Comparison of ENCODE assay signal across 26 mouse cellular contexts in the genomic region with DNA sequence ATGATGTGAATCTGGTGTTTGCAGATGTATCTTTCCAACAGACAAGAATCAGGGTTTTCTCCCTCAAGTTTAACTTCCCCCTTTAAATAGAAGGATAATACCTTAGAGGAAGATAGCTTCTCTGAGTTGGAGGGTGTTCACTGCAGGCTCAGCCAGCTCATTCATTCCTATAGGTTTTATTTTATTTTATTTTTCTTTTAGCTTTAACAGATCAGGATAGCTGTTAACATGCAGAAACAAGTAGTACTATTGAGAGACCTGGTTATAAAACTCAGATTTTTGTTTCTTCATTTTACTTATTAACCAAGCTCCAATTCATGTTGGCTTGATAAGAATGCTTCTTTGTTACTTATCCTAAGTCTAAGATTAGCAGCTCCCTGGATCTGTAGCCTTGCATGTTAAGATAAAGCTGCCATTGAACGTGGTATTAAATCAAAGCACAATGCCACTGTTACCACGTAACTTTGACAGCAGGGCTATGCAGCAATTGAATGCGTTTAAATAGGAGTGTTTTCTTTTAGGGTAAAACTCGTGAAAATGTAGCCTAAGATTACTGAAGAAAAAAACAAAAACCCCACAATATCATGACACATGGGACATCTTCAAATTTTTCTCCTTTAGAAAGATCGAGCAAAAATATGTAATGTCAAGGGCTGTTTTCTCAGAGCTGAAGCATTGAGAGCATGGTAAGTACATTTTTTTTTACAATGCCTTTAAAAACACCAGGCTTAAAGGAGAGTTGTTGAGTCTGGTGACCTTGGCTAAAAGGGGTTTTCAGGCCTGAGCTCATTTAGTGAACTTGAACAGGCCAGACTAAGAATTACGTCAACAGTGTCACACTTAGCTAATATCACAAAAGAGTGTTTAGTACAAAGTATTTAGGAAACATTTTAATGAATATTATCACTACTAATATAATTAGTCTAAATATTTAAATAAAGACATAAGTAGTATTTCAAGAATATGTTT.
DNase-seq lines count a peak whose midpoint lies in the region; ATAC-seq and TF ChIP-seq lines count a peak whose summit lies in the region.
"Had no signal": no experiment of that assay in that cellular context is flagged by ENCODE, and none has a peak within 500 bp of the region (broad histone marks: within the 10 kb centered on the region; RNA-seq: fewer than 3 reads in every experiment).

No protein-coding gene starts in this region.

- no peak overlapping the region for H3K9ac ChIP-seq in intestine, embryonic 14.5 days (ENCODE audit: low read length)
- H3K9ac ChIP-seq in intestine, postnatal 0 days (ENCODE audit: low read depth, low read length): no peak overlapping the region
- H3K9ac ChIP-seq in midbrain, embryonic 12.5 days (replicated peaks): no peak overlapping the region
- H3K9ac ChIP-seq in midbrain, embryonic 15.5 days: no peak overlapping the region
- H3K9ac ChIP-seq in stomach, embryonic 15.5 days: no peak overlapping the region
- H3K9ac ChIP-seq: embryonic facial prominence, embryonic 13.5 days; forebrain, embryonic 12.5 days; hindbrain, embryonic 12.5 days; hindbrain, embryonic 15.5 days had no signal

- H3K27me3 ChIP-seq in intestine, embryonic 14.5 days (replicated peaks; ENCODE audit: control insufficient read depth, insufficient read depth, low read length): no peaks in the 10 kb centered on the region
- H3K27me3 ChIP-seq in intestine, postnatal 0 days (replicated peaks; ENCODE audit: control insufficient read depth, insufficient read depth, low read length): no peaks in the 10 kb centered on the region
- H3K27me3 ChIP-seq in midbrain, embryonic 12.5 days: no peaks in the 10 kb centered on the region
- no peaks in the 10 kb centered on the region for H3K27me3 ChIP-seq in midbrain, embryonic 15.5 days (replicated peaks)
- no peaks in the 10 kb centered on the region for H3K27me3 ChIP-seq in stomach, embryonic 15.5 days (replicated peaks)
- H3K27me3 ChIP-seq: embryonic facial prominence, embryonic 13.5 days; forebrain, embryonic 12.5 days; hindbrain, embryonic 12.5 days; hindbrain, embryonic 15.5 days had no signal

- 45% methylated on average over 6 of the region's 6 CpGs for WGBS in intestine, embryonic 14.5 days
- 42% methylated on average over 6 of the region's 6 CpGs for WGBS in intestine, postnatal 0 days
- WGBS in midbrain, embryonic 12.5 days: 20% methylated on average over 6 of the region's 6 CpGs
- 25% methylated on average over 6 of the region's 6 CpGs for WGBS in midbrain, embryonic 15.5 days
- WGBS in stomach, embryonic 15.5 days: 44% methylated on average over 6 of the region's 6 CpGs

- ATAC-seq in intestine, embryonic 14.5 days (replicated peaks; ENCODE audit: low FRiP score, low TSS enrichment, low read depth): peak; percentile 72
- no peak for ATAC-seq in intestine, postnatal 0 days
- peak; percentile 70; the same call in 1 of the 2 replicates for ATAC-seq in midbrain, embryonic 12.5 days (ENCODE audit: low FRiP score, low read depth)
- no peak for ATAC-seq in midbrain, embryonic 15.5 days (replicated peaks)
- peak; percentile 82 for ATAC-seq in stomach, embryonic 15.5 days (ENCODE audit: insufficient read depth, low FRiP score, low read depth)
- ATAC-seq: activated CD4-positive, CD25-positive, alpha-beta regulatory T cell, adult 4 months; forebrain, embryonic 16.5 days had no signal

- no peaks in the 10 kb centered on the region for H3K9me3 ChIP-seq in intestine, embryonic 14.5 days (ENCODE audit: control insufficient read depth, low read length)
- H3K9me3 ChIP-seq in intestine, postnatal 0 days (ENCODE audit: control insufficient read depth): no peaks in the 10 kb centered on the region
- H3K9me3 ChIP-seq in midbrain, embryonic 12.5 days: no peaks in the 10 kb centered on the region
- H3K9me3 ChIP-seq in midbrain, embryonic 15.5 days: no peaks in the 10 kb centered on the region
- H3K9me3 ChIP-seq in stomach, embryonic 15.5 days: no peaks in the 10 kb centered on the region
- H3K9me3 ChIP-seq: embryonic facial prominence, embryonic 10.5 days; embryonic facial prominence, embryonic 13.5 days; forebrain, embryonic 12.5 days; hindbrain, embryonic 12.5 days; hindbrain, embryonic 15.5 days had no signal

- no peak for DNase-seq in intestine, embryonic 14.5 days (ENCODE audit: low spot score)
- DNase-seq in brain, embryonic 14.5 days (ENCODE audit: low read depth): peak; percentile 33
- no peak for DNase-seq in adrenal gland, postnatal 10 days
- no peak for DNase-seq in kidney, adult 18-20 months
- DNase-seq: adrenal gland, postnatal 14 days; cerebellum, adult 11-12 months; cerebellum, adult 8-10 months; cerebellum, postnatal 10 days; cerebellum, postnatal 36 days; embryo, embryonic 11 days; gastrocnemius, adult 2 months; gastrocnemius, postnatal 14 days; heart, adult 11 months had no signal

- H3K27ac ChIP-seq in intestine, embryonic 14.5 days (ENCODE audit: low read depth): 0 out of 2 replicates have a peak overlapping the region, but pooled peaks have one; percentile 12
- no peak overlapping the region for H3K27ac ChIP-seq in intestine, postnatal 0 days (ENCODE audit: low read depth, low read length)
- no peak overlapping the region for H3K27ac ChIP-seq in midbrain, embryonic 12.5 days (replicated peaks)
- no peak overlapping the region for H3K27ac ChIP-seq in midbrain, embryonic 15.5 days
- H3K27ac ChIP-seq in stomach, embryonic 15.5 days: peak overlapping the region; percentile 26; the same call in 1 of the 2 replicates
- H3K27ac ChIP-seq: embryonic facial prominence, embryonic 10.5 days; embryonic facial prominence, embryonic 13.5 days; forebrain, embryonic 12.5 days; gastrocnemius, adult 2 months; hindbrain, embryonic 12.5 days; hindbrain, embryonic 15.5 days had no signal

- TF ChIP-seq POLR2A in brain, embryonic 14.5 days (IDR thresholded peaks at IDR 0.05; ENCODE audit: borderline replicate concordance, extremely low read depth, insufficient read depth, insufficient read length, poor library complexity, severe bottlenecking): no peak

- H3K4me1 ChIP-seq in intestine, embryonic 14.5 days (replicated peaks; ENCODE audit: control insufficient read depth, insufficient read depth, low read length): no peaks in the 10 kb centered on the region
- no peaks in the 10 kb centered on the region for H3K4me1 ChIP-seq in intestine, postnatal 0 days (replicated peaks; ENCODE audit: control insufficient read depth, insufficient read depth, low read length)
- peaks cover 3% of the 10 kb centered on the region for H3K4me1 ChIP-seq in midbrain, embryonic 12.5 days
- H3K4me1 ChIP-seq in midbrain, embryonic 15.5 days: no peaks in the 10 kb centered on the region
- no peaks in the 10 kb centered on the region for H3K4me1 ChIP-seq in stomach, embryonic 15.5 days
- H3K4me1 ChIP-seq: embryonic facial prominence, embryonic 10.5 days; embryonic facial prominence, embryonic 13.5 days; forebrain, embryonic 12.5 days; hindbrain, embryonic 12.5 days; hindbrain, embryonic 15.5 days had no signal

- no peaks in the 10 kb centered on the region for H3K36me3 ChIP-seq in intestine, embryonic 14.5 days (ENCODE audit: control insufficient read depth, insufficient read depth, low read length)
- no peaks in the 10 kb centered on the region for H3K36me3 ChIP-seq in intestine, postnatal 0 days (ENCODE audit: control insufficient read depth, insufficient read depth)
- no peaks in the 10 kb centered on the region for H3K36me3 ChIP-seq in midbrain, embryonic 12.5 days
- no peaks in the 10 kb centered on the region for H3K36me3 ChIP-seq in midbrain, embryonic 15.5 days (replicated peaks)
- H3K36me3 ChIP-seq in stomach, embryonic 15.5 days: no peaks in the 10 kb centered on the region
- H3K36me3 ChIP-seq: embryonic facial prominence, embryonic 10.5 days; embryonic facial prominence, embryonic 13.5 days; forebrain, embryonic 12.5 days; hindbrain, embryonic 12.5 days; hindbrain, embryonic 15.5 days had no signal

- no peak overlapping the region for H3K4me3 ChIP-seq in intestine, embryonic 14.5 days (ENCODE audit: low read depth, low read length)
- no peak overlapping the region for H3K4me3 ChIP-seq in intestine, postnatal 0 days (ENCODE audit: low read depth, low read length)
- H3K4me3 ChIP-seq in midbrain, embryonic 12.5 days: no peak overlapping the region
- H3K4me3 ChIP-seq in midbrain, embryonic 15.5 days: no peak overlapping the region
- no peak overlapping the region for H3K4me3 ChIP-seq in stomach, embryonic 15.5 days (replicated peaks)
- H3K4me3 ChIP-seq: embryonic facial prominence, embryonic 10.5 days; embryonic facial prominence, embryonic 13.5 days; erythroblast, embryonic 14.5 days; forebrain, embryonic 12.5 days; gastrocnemius, adult 2 months; hindbrain, embryonic 12.5 days; hindbrain, embryonic 15.5 days had no signal

- H3K4me2 ChIP-seq in intestine, embryonic 14.5 days (ENCODE audit: low read length): no peak overlapping the region
- no peak overlapping the region for H3K4me2 ChIP-seq in intestine, postnatal 0 days (replicated peaks; ENCODE audit: low read depth)
- H3K4me2 ChIP-seq in midbrain, embryonic 12.5 days (replicated peaks): no peak overlapping the region
- no peak overlapping the region for H3K4me2 ChIP-seq in midbrain, embryonic 15.5 days
- no peak overlapping the region for H3K4me2 ChIP-seq in stomach, embryonic 15.5 days
- H3K4me2 ChIP-seq: embryonic facial prominence, embryonic 13.5 days; forebrain, embryonic 12.5 days; heart, embryonic 11.5 days; hindbrain, embryonic 12.5 days; hindbrain, embryonic 15.5 days had no signal

- no peak for TF ChIP-seq CTCF in intestine, postnatal 0 days (IDR thresholded peaks at IDR 0.05; ENCODE audit: low read depth)
- TF ChIP-seq CTCF in brain, embryonic 14.5 days (IDR thresholded peaks at IDR 0.05; ENCODE audit: borderline replicate concordance, extremely low read depth, insufficient read depth, insufficient read length): no peak

Comparison
In these comparisons a context has a peak if more than half of its experiments do, and no peak if none do; other contexts are left out.
1. ATAC-seq: peak in intestine, embryonic 14.5 days (single experiment), midbrain, embryonic 12.5 days (single experiment) and stomach, embryonic 15.5 days (single experiment); none in intestine, postnatal 0 days (single experiment) and midbrain, embryonic 15.5 days (single experiment).
2. H3K27ac ChIP-seq: peak in intestine, embryonic 14.5 days (single experiment) and stomach, embryonic 15.5 days (single experiment); none in intestine, postnatal 0 days (single experiment), midbrain, embryonic 12.5 days (single experiment) and midbrain, embryonic 15.5 days (single experiment).